Mouse (Mus musculus) kidney, adult 11 months (tissue): Measurements from ENCODE around the gene Gp9.

ENCODE experiments used
- DNase-seq: peaks from one replicate; pipeline ENCODE4 v3.0.0; 2022

Gene Gp9

DNA sequence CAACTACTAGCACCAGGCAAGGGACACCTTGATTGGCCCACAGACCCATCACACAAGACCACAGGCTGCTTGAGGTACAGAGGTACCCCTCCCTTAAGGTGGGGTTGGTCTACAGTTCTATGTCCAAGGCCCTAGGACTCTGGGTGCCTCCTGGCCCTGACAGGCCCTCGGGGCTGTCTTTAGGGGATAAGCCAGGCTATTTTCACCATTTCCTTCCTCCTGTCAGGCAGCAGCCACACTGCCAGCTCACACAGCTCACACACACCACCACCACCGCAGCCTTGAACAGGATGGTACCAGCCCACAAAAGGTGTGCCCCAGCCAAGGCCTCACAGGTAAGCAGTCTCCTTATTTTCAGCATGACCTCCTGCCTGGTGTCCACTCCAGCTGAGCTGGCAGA is at the start of gene Gp9:
TSS of gene Gp9 (plus strand) at position 231 of the 400 bp plus-strand sequence.
- DNase-seq = no peak

DNA sequence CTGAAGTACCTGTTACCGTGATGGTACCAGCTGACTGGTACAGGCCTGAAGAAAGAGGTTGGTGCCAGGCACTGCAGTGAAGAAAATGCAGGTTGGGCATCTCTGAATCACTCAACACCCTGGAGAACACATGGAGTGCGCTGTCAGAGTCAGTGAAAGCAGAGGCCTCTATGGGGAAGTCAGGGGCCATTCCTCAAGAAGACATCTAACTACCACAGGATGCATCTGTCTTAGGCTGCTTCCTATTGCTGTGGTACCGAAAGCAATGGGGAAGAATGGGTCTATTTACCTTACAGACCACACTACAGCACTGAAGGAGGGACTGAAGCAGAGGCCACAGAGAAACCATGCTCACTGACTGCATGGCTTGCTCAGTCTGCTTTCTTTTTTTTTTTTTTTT is 49.8 kb upstream of the Gp9 start:
- DNase-seq = no peak

DNA sequence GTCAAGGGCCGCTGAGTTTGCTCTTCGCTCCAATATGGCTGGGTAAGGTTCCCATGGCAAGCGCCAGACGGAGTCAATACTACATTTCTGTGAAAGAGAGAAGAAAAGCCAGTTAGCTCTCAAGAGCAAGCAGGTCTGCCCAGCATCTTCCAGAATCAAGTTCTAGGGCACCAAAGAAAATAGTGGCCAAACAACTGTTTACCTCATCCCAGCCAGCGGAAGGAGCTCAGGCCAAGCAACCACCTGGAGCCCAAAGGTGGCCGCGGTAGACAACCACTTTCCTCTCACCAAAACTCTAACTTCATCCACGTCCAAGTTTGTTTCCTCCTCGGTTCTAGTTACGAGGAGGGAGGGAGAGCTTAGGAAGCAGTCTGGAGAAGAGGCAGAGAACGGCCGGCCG is 47.7 kb upstream of the Gp9 start:
- no peak for DNase-seq

DNA sequence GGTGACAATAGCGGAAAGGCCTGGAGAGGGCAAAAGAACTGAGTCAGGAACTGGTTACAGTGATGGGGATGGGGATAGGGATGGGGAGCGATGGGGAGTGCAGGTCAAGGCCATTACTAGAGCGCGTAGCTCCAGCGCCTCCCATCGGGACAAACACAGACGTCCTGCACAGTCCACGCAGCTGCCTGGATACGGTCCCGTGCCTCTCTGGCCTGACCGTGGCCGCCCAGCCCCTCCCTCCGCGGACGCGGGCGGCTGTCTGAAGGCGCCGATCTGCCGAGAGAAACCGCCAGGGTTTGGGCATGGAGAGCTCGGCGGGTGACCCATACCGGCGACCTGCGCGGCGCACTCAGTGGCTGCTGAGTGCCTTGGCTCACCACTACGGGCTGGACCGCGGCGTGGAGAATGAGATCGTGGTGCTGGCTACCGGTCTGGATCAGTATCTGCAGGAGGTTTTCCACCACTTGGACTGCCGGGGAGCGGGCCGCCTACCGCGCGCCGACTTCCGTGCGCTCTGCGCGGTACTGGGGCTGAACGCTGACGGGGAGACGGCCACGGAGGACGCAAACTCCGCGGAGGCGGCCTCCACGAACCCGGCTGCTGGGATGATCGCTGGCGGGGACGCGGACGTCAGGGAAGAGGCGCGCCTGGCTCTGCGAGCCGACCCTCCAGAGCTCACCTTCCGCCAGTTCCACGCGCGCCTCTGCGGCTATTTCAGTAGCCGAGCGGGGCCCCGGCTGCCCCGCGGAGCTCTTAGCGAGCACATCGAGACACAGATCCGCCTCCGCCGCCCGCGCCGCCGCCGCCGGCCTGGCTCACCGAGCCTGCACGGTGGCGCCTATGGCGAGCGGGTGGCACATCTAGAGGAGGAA is 47.0 kb upstream of the Gp9 start, which contains the start of gene Efcc1:
TSS of gene Efcc1 (plus strand) at position 279 of the 872 bp plus-strand sequence.
- DNase-seq = peak; percentile 37

DNA sequence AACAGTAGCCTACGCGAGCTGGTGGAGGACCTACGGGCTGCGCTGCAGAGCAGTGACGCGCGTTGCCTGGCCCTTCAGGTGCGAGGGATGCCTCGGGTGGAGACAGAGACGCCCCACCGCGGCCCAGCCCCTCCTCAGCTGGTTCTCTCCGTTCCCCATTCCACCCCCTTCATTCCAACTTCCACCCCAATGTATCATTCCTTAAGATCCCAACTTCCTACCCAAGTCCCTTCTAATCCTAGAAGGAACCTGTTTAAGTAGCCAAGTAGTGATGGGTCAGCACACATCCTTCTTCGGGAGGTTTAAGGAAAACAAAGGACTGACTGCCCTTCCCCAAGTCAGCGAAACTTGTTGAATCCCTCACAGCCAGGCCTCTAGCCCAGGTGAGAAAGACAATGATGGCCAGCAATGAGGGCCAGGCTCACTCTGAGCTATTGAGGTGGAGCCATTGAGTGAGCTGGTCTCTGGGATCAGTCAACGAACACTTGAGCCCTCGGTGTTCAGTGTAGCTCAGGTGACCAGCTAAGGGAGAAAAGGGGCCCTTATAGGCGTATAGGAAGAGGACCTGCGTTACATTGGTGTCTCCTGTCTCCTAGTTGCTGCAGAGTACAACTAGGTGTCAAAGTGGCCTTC is 46.3 kb upstream of the Gp9 start:
- DNase-seq = no peak

DNA sequence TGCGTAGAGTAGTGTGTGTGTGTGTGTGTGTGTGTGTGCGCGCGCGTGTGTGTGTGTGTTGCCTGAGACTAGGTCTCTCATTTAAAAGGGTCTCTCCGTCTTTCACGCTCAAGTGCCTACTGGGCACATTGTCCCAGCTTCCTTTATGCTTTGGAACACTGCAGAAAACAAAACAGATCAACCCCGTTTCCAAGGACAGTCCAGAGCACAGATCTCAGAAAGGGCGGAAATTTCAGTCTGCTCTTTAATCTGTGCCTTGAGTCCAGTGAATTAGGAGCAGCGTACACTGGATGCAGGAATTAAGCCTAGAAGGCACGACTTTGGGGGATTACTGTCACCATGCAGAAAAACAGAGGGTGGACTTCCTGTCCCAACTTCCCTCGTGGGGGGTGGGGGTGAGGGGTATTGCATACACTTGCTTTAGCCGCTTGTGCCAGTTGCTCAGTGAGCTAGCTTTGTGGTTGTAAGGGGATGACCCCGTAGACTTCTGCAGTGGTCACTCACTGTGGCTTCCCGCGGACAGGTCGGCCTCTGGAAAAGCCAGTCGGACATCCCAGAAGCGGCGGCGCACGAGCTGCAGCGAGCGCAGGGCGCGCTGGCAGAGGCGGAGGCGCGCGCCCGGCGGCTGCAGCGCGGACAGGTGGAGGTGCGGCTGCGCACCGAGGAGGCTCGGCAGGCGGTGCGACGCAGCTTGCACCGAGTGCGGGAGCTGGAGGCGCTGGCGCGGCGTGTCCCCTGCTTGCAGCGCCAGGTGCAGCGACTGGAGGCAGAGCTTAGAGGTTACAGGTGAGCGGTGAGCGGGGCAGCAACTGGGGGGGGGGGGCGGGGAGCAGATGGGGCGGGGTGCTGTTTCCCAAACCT is 45.5 kb upstream of the Gp9 start:
- DNase-seq = no peak

DNA sequence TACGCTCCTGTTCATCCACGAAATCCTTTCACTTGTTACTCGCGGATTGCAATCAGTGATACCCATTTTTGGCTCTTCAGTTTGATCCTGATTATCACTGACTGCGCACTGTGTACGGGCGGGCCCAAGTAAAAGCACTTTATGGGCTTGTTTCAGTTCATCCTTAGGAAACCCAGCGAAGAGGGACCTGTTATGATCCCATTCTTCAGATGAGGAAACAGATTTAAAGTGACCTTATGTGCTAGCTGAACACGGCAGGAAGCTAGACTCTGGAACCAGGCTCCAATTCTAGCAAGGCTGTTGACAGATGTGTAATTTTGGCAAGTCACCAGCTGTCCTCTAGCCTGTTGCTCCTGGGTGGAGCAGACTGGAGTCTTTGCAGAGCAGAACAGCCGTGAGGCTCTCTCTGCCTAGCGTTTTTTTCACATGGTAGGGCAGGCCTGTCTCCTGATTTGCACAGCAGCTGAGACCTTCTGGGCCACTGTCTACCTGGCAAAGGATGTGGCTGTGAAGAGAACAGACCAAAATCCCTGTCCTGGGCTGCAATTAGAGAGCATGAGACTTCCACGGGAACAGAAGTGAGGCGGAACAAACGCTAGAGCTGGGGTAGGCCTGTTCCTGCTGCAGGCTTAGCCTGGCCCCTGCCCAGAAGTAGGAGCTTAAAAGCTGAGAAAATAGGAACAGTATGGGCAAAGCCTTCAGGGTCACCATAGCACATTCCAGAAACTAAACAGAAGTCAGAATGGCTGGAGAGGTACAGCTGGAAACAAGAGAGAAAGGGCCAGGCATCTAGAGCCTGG is 44.5 kb upstream of the Gp9 start:
- peak; percentile 21 for DNase-seq

DNA sequence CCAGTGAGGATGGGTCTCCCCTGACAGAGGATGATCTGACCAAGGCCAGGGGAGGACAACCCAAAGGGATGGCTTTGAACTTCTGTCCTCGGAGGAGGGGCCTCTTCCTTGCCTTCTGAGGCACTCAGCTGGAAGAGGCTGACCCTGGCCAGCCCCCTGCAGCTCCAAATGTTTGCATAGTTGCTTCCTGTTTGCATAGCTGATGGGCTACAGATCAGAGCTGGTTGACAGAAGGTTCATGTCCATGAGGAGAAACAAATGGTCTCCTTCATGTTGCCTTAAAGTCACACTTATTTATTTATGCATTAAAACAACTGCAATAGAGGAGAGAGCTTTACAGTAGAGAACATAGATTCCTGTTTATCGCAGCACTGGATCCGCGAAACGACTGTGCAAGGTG is 43.7 kb upstream of the Gp9 start:
- peak; percentile 35 for DNase-seq

DNA sequence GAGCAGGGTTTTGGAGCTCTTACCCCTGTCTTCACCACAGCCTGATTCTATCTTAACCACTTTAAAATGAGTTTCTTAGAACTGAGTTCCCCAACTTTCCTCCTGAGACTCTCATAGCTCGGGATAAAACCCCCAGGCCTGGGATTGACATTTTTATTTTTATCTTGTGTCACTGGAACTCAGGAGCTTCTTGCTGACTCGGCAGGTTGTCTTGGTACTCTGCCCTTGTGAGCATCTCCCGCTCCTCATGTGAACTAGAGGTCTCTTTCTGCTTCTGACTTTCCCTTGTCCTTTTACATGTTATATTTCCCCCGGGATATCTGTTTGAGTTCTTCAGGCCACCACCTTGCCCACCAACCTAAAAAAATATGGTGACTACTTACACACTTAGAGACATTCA is 40.9 kb upstream of the Gp9 start:
- no peak for DNase-seq

DNA sequence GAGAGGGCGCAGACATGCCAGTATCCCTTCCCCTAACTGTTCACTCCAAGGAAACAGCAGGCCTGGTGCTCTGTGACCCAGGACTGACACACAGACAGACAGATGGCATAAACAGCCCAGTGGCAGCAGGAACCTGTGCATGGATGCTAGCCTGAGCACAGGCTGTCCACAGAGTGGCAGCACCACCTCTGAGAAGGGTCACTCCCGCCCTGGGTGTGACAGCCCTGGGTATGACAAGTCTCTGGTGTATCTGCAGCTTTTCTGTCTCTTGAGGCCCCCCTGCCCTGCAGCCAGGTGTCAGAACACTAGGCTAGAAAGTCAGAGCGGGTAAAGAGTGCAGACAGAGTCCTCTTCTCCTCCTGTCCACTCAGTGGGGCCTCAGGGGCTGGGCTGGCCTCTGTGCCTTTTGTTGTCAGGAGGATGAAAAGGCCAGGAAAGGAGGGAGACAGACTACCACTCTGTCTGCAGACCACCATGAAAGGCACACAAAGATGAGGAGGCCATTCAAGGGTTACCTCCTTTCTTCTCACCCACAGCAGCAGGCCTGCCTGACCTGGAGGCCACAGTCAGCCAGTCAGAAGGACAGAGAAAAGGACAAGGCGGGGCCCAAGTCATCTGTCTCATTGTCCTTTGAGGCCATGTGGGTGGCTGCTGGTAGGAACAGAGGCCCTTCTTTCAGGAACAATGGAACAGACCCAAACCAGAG is 39.8 kb upstream of the Gp9 start:
- DNase-seq = no peak

DNA sequence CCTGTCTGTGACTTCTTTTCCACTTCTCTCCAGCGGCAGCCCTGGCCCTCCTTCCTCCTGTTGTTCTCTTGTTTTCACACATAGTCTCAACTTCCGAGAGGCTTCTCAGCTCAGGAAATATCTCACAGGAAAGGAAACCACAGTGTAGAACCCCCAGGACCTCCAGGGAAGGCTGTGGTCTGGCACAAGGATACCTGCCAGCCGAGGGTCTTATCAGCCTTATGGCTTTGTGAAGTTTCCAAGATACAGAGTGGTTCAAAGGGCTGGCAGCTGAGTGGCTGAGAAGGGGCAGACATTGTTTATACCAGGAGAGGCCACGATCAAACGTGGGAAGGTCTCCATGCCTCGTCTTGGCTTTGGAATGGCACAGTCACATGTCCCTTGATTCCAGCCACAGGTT is 38.0 kb upstream of the Gp9 start:
- DNase-seq = no peak

DNA sequence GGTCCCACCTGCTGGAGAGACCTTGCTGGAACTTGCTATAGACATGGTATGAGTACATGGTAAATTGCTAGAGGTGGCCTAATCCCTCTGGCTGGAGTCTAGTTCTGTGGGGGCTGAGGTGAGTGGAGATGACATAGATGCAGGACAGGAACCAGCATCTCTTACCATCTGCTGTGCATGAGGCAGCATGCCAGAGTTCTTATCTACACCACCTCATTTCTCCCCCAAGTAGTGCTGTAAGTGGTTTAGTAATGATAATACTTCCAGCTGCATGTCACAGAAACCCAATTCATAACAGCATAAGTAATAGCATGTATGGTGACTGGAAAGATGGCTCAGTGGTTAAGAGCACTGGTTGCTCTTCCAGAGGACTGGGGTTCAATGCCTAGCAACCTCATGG is 37.4 kb upstream of the Gp9 start:
- DNase-seq = no peak

DNA sequence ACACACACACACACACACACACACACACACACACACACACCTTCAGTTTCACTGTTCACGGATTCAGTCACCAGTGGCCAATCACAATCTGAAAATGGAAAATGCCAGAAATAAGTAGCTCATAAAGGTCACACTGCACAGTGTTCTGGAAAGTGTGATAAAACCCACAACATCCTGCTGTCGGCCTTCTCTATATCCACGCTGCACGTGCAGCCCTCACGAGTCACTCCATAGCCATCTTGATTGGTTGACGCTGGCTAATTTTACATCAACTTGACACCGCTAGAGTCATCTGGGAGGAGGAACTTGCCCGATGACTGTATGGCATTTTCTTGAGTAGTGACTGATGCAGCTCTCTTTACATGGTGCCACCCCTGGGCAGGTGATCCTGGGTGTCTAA is 35.9 kb upstream of the Gp9 start:
- DNase-seq = no peak

DNA sequence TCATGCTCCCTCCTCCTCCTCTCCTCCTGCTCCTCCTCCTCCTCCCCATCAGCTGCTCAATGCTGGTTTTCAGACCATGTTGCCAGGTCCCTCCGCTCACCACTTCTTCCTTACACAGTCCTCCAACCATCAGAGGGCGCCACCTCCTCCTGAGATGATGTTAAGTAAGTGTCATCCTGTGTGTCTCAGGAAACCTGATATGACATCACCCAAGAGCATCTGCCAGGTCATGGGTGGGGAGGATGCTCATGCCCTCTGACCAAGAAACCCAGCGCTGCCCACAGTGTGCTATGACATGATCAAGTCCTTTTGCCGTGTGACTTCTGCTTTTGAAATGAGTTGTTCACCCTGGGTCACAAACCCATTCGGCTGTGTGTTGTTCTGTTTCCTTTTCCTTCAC is 35.1 kb upstream of the Gp9 start:
- DNase-seq = no peak

DNA sequence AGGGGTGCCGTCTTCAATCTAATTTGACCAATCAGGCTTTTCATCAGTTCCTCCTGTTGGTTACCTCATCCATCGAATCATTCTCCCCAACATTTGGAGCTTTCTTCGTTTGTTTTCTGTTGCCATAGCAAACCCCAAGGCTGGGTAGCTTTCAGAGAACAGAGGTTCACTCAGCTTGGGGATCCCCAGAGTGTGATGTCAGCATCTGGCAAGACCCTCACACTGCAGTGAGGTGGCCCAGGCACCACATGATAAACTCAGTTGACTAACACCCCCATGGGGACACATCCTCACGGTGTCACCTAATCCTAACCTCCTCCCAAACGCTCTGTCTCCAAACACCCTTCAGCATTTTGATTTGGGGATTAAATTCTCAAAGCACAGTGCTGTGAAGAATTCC is 34.6 kb upstream of the Gp9 start:
- no peak for DNase-seq

DNA sequence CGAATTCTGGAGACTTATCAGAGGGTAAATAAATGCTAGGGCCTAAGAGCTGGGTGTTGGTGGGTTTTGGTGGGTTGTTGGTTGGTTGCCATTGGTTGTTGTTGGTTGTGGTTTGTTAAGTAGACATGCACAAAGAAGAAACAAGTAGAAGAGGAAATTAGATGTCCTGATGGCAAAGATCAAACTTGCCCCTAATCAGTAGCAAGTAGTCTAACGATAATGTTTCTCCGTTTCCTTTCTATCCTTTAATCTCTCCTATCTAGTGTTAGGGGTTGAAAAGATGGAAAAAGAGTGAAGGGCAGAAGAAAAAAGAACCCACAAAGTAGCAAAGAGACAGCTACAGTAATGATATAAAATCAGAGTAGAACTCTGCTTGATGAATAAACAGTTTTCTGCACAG is 33.2 kb upstream of the Gp9 start:
- no peak for DNase-seq

DNA sequence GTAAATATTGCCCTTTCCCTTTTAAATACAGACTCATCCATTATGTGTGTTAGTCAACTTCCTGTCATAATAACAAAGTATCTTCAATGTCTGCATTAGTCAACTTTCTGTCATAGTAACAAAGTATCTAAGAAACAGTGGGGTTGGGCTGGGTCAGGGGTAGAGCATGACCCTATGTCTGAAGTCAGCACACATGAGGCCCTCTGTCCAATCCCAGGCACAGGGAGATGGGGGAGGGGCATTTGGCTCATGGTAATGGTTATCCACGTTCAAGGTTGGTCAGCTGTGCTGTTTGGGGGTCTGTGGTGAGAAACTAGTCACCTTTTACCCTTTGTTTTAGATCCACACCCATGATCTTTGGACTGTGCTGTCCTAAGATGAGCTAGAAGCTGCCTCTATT is 32.6 kb upstream of the Gp9 start:
- peak; percentile 23 for DNase-seq

DNA sequence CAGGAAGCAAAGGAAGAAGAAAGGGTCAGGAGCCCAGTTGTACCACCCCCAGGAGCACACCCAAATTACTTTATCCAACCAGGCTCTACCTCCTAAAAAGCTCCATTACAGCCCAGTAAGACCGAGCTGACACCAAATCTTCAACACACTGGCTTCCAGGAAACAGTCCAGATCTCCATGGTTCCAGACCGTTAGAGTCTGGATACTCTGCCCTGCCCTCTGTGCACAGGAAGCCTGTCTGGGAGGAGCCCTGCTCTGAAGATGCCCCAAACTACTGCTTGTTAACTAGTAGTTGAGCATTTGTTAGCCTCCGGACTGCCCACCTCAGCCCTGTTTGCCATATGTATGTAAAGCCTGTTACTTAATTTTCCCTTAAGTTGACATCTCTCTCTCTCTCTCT is 31.8 kb upstream of the Gp9 start:
- DNase-seq = no peak

DNA sequence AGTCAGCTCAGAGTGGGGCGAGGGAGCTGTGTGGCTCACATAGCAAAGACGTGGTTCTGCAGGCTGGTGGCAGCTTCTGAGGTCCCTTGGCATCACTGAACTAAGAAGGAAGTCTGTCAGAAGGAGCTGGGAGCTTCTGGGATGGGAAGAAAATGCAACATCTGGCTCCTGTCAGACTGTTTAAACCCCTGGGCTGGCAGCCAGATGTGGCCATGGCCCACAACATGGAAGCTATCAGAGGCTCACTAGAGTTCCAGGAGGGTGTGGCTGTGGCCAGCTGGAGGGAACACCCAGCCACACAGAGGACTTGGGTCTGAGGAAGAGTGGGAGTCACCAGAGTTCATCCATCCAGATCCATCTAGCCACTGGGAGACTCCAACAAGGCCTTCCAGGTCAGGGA is 31.0 kb upstream of the Gp9 start:
- peak; percentile 43 for DNase-seq

DNA sequence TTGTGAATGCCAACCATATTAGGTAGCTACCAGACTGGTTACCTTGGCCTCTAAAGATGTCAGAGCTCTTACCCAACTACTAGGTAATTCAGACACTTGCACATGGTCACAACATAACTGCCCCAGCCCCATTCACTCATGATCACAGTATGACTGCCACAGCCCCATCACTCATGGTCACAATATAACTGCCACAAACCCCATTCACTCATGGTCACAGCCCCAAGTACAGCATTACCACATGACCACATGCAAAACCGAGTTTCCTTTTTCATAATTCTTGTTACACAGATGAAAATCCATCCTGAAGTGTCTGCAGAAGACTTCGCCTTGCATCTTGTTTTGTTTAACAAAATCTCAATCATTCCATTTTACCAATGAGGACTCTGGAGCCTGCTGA is 29.8 kb upstream of the Gp9 start:
- no peak for DNase-seq

DNA sequence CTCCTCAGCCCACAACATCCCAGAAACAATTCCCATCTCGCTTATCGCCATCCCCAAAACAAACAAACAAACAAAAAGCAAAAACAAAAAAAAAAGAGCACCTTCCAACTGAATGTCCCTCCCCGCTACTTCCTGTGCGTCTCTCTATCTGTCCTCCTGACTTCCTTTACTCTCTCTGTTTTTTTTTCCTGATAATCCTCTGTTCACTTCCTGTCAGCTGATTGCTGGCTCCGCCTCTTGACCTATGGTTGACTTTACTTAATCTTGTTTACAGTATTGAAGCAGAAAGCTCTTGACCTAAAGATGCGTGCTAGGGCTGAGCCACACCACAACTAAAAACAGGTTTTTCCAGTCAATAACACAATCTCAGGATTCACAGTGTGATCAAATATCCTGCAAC is 29.3 kb upstream of the Gp9 start:
- DNase-seq = no peak
